Comparison of ENCODE assay signal across 8 mouse cellular contexts in the genomic region with DNA sequence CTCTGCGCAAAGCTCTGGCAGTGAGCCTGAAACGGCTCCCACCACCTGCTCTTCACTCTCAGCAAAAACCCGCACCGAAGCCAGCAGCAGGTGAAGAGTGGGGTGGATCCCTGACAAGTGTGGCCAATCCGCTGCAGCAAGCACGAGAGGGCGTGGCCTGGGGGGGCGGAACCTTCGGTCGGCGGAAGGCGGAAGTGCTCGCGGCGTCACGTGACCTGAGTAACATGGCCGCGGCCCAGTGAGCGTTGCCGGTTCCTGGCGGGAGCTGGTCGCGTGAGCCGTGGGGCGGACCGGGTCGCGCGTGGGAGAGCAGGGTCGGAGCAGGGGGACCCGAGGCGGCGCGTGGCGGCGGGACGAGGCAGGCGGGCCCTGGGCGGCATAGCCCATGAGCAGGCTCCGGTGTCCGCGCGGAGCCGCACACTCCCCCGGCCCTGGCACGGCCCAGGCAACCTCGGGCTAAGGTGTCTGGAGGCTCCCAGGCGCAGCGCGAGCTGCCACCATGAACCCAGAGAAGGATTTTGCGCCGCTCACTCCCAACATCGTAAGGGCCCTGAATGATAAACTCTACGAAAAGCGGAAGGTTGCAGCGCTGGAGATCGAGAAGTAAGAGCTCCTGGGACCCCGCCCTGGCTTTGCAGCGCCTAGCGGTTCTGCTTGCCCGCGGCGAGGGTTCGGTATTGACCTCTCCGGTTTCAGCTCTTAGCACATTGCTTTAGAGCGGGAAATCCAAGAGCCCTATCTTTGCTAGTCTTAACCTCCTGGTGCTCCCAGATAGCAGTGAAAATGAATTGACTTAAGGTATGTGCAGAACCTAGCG. TPM values are rescaled to one million over a fixed set of nuclear protein-coding genes. Genes with fewer than 3 reads are reported as not detected.
DNase-seq lines count a peak whose midpoint lies in the region; ATAC-seq and TF ChIP-seq lines count a peak whose summit lies in the region.

A gene (plus strand): TSS at position 195 of the 817 bp plus-strand sequence.

- peak within 1 kb of the TSS; percentile 81 for H3K4me3 ChIP-seq in heart, embryonic 12.5 days
- peak within 1 kb of the TSS; percentile 98 for H3K4me3 ChIP-seq in kidney, postnatal 0 days (replicated peaks; ENCODE audit: low read depth, low read length)
- H3K4me3 ChIP-seq in liver, embryonic 11.5 days (ENCODE audit: low read depth, low read length), result peak within 1 kb of the TSS; percentile 85
- H3K4me3 ChIP-seq in stomach, embryonic 14.5 days (ENCODE audit: low read depth, low read length), result peak within 1 kb of the TSS; percentile 81

- under 1% methylated on average over 67 of the region's 67 CpGs for WGBS in heart, embryonic 12.5 days
- WGBS in kidney, postnatal 0 days, result under 1% methylated on average over 67 of the region's 67 CpGs
- WGBS in liver, embryonic 11.5 days, result under 1% methylated on average over 67 of the region's 67 CpGs
- under 1% methylated on average over 66 of the region's 67 CpGs for WGBS in stomach, embryonic 14.5 days

- no peak for TF ChIP-seq CTCF in kidney, postnatal 0 days (IDR thresholded peaks at IDR 0.05; ENCODE audit: low read depth)

- peak; percentile 96 for ATAC-seq in erythroid progenitor cell, adult 5-6 weeks (replicated peaks; ENCODE audit: low FRiP score, poor library complexity, severe bottlenecking)
- ATAC-seq in heart, embryonic 12.5 days (ENCODE audit: insufficient number of reproducible peaks, low FRiP score), result peak; percentile 96
- peak; percentile 95 for ATAC-seq in kidney, postnatal 0 days (replicated peaks; ENCODE audit: low FRiP score, low read depth)
- peak; percentile 93 for ATAC-seq in liver, embryonic 11.5 days (replicated peaks; ENCODE audit: low FRiP score)
- peak; percentile 95 for ATAC-seq in stomach, embryonic 14.5 days (ENCODE audit: insufficient number of reproducible peaks, insufficient read depth, low FRiP score, low read depth)

- peaks cover 9% of the 10 kb centered on the region for H3K4me1 ChIP-seq in heart, embryonic 12.5 days (replicated peaks)
- peaks cover 13% of the 10 kb centered on the region for H3K4me1 ChIP-seq in kidney, postnatal 0 days (replicated peaks; ENCODE audit: insufficient read depth, low read length)
- H3K4me1 ChIP-seq in liver, embryonic 11.5 days (replicated peaks; ENCODE audit: control insufficient read depth, insufficient read depth, low read length), result peaks cover 15% of the 10 kb centered on the region
- H3K4me1 ChIP-seq in stomach, embryonic 14.5 days (ENCODE audit: control insufficient read depth, insufficient read depth, low read length), result peaks cover 8% of the 10 kb centered on the region; the same call in 1 of the 2 replicates

- H3K4me2 ChIP-seq in heart, embryonic 12.5 days, result peak within 1 kb of the TSS; percentile 86
- H3K4me2 ChIP-seq in kidney, postnatal 0 days (ENCODE audit: low read length), result peak within 1 kb of the TSS; percentile 87
- H3K4me2 ChIP-seq in liver, embryonic 11.5 days, result peak within 1 kb of the TSS; percentile 93
- peak within 1 kb of the TSS; percentile 85 for H3K4me2 ChIP-seq in stomach, embryonic 14.5 days (replicated peaks; ENCODE audit: low read depth, low read length)

- peaks cover 16% of the 10 kb centered on the region; the same call in 1 of the 2 replicates for H3K27me3 ChIP-seq in heart, embryonic 12.5 days (replicated peaks)
- H3K27me3 ChIP-seq in kidney, postnatal 0 days (ENCODE audit: insufficient read depth, low read length), result no peaks in the 10 kb centered on the region
- H3K27me3 ChIP-seq in liver, embryonic 11.5 days (replicated peaks; ENCODE audit: control insufficient read depth, insufficient read depth, low read length), result peaks cover 4% of the 10 kb centered on the region; the same call in 1 of the 2 replicates
- H3K27me3 ChIP-seq in stomach, embryonic 14.5 days (ENCODE audit: control insufficient read depth, insufficient read depth, low read length), result no peaks in the 10 kb centered on the region

- DNase-seq in CD4-positive helper T cell, adult 2 months (ENCODE audit: low read depth, low spot score), result peak; percentile 97
- DNase-seq in brain, embryonic 18.5 days (ENCODE audit: low read depth, low spot score), result peak; percentile 92
- DNase-seq in kidney, postnatal 0 days (ENCODE audit: low spot score), result peak; percentile 98
- DNase-seq in liver, embryonic 11.5 days (ENCODE audit: low spot score), result peak; percentile 99
- DNase-seq in naive thymus-derived CD4-positive, alpha-beta T cell, adult 2 months (ENCODE audit: low read depth), result peak; percentile 99

- no peaks in the 10 kb centered on the region for H3K9me3 ChIP-seq in heart, embryonic 12.5 days (replicated peaks)
- H3K9me3 ChIP-seq in kidney, postnatal 0 days (replicated peaks; ENCODE audit: low read length), result no peaks in the 10 kb centered on the region
- H3K9me3 ChIP-seq in liver, embryonic 11.5 days (ENCODE audit: control insufficient read depth, low read length), result no peaks in the 10 kb centered on the region
- H3K9me3 ChIP-seq in stomach, embryonic 14.5 days (ENCODE audit: control insufficient read depth, low read depth, low read length), result no peaks in the 10 kb centered on the region

- no peak within 1 kb of the TSS for H3K27ac ChIP-seq in heart, embryonic 12.5 days (ENCODE audit: poor library complexity, severe bottlenecking)
- peak within 1 kb of the TSS; percentile 10; the same call in 1 of the 2 replicates for H3K27ac ChIP-seq in kidney, postnatal 0 days
- H3K27ac ChIP-seq in liver, embryonic 11.5 days (ENCODE audit: low read depth, low read length), result peak within 1 kb of the TSS; percentile 63
- no peak within 1 kb of the TSS for H3K27ac ChIP-seq in stomach, embryonic 14.5 days (ENCODE audit: low read length)

- peak within 1 kb of the TSS; percentile 79 for H3K9ac ChIP-seq in heart, embryonic 12.5 days
- H3K9ac ChIP-seq in kidney, postnatal 0 days (ENCODE audit: low read depth, low read length), result peak within 1 kb of the TSS; percentile 78
- H3K9ac ChIP-seq in liver, embryonic 11.5 days (ENCODE audit: low read depth, low read length), result peak within 1 kb of the TSS; percentile 75
- peak within 1 kb of the TSS; percentile 47 for H3K9ac ChIP-seq in stomach, embryonic 14.5 days (replicated peaks; ENCODE audit: low read depth, low read length)

- no peaks in the 10 kb centered on the region for H3K36me3 ChIP-seq in heart, embryonic 12.5 days
- H3K36me3 ChIP-seq in kidney, postnatal 0 days (ENCODE audit: insufficient read depth, low read length), result no peaks in the 10 kb centered on the region
- H3K36me3 ChIP-seq in liver, embryonic 11.5 days (ENCODE audit: control insufficient read depth, insufficient read depth, low read length), result no peaks in the 10 kb centered on the region
- no peaks in the 10 kb centered on the region for H3K36me3 ChIP-seq in stomach, embryonic 14.5 days (ENCODE audit: control insufficient read depth, insufficient read depth, low read length)

RNA-seq across cellular contexts. Expression of the gene that starts here (rescaled TPM):
- total RNA-seq in erythroid progenitor cell, adult 5-6 weeks (2015; ENCODE audit: low replicate concordance), result 12.6 and 24.3 TPM in 2 replicates
- total RNA-seq in erythroid progenitor cell, adult 5-6 weeks (2017; ENCODE audit: low replicate concordance), result 8.6 and 12.6 TPM in 2 replicates
- polyA plus RNA-seq in heart, embryonic 12.5 days (2016; fragmentation: Nextera tagmentation; extraction: Ambion mirVana), result 23.8 and 24.1 TPM in 2 replicates
- 14.9 and 16.1 TPM in 2 replicates for polyA plus RNA-seq in kidney, postnatal 0 days (2015; fragmentation: Nextera tagmentation; extraction: Ambion mirVana)
- 34.1 and 38.9 TPM in 2 replicates for polyA plus RNA-seq in liver, embryonic 11.5 days (2014; fragmentation: Nextera tagmentation; extraction: Ambion mirVana)
- polyA plus RNA-seq in stomach, embryonic 14.5 days (2014; fragmentation: Nextera tagmentation; extraction: Ambion mirVana), result 18.7 and 20.9 TPM in 2 replicates

Comparison
In these comparisons a context has a peak if more than half of its experiments do, and no peak if none do; other contexts are left out.
1. H3K27ac ChIP-seq: peak in kidney, postnatal 0 days (single experiment) and liver, embryonic 11.5 days (single experiment); none in heart, embryonic 12.5 days (single experiment) and stomach, embryonic 14.5 days (single experiment).
2. Peak in every context shown above with its lines, with median percentiles within 50 percentile points of each other: DNase-seq, ATAC-seq, H3K4me2 ChIP-seq, H3K4me3 ChIP-seq and H3K9ac ChIP-seq.